ENCODE assay signal across 21 mouse cellular contexts in the genomic region with DNA sequence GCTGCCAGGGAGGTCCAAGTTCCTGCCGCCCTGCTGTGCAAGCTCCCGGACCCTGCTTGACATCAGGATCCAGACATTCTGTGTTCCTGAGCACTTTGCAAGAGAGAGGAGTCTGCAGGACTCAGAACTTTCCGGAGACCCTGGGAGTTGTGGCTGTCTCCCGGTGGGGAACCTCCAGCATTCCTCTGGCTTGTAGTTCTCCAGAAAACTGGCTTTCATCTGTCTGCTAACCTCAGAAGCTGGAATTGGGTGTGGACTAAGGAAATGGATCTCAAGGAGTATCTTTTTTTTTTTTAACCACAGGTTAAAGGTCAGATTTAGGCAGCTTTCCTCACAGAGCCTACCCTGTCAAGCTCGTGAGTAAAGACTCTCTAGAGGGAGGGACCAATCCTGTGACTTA.
DNase-seq lines count a peak whose midpoint lies in the region; ATAC-seq and TF ChIP-seq lines count a peak whose summit lies in the region.
"Had no signal": no experiment of that assay in that cellular context is flagged by ENCODE, and none has a peak within 500 bp of the region (broad histone marks: within the 10 kb centered on the region; RNA-seq: fewer than 3 reads in every experiment).

No protein-coding gene starts in this region.

- H3K4me1 ChIP-seq in midbrain, embryonic 10.5 days = peaks cover 32% of the 10 kb centered on the region
- H3K4me1 ChIP-seq in midbrain, embryonic 16.5 days (ENCODE audit: control insufficient read depth, insufficient read depth, low read length) = peaks cover 13% of the 10 kb centered on the region
- H3K4me1 ChIP-seq in ES-E14 (ENCODE audit: control insufficient read depth in 2 of 2, insufficient read depth in 2 of 2, low read length in 2 of 2, poor library complexity in 1 of 2) = peaks cover 8 to 19% of the 10 kb centered on the region in 2 experiments
- peaks cover 38% of the 10 kb centered on the region for H3K4me1 ChIP-seq in embryonic facial prominence, embryonic 10.5 days

- intact Hi-C loops in gastrocnemius, adult 2 months (cut with DNase I) = no loop called here

- no peak for ATAC-seq in midbrain, embryonic 16.5 days
- ATAC-seq: forebrain, embryonic 16.5 days; Patski had no signal

- no peak for DNase-seq in gastrocnemius, adult 2 months
- no peak for DNase-seq in gastrocnemius, postnatal 4 days (ENCODE audit: low spot score in 2 of 2)
- DNase-seq in midbrain, embryonic 10.5 days (ENCODE audit: low spot score) = no peak
- no peak for DNase-seq in ES-E14 (ENCODE audit: low read depth, low spot score)
- DNase-seq in embryonic facial prominence, embryonic 10.5 days (ENCODE audit: low spot score) = no peak
- DNase-seq in layer of hippocampus, adult 8-10 months (ENCODE audit: low spot score in 2 of 2) = no peak
- no peak for DNase-seq in layer of hippocampus, postnatal 14 days (ENCODE audit: low spot score in 2 of 2)
- DNase-seq: adrenal gland, adult 8-10 months; cerebellum, adult 11 months; cerebellum, adult 8-10 months; cerebellum, postnatal 14 days; gastrocnemius, postnatal 25 days; heart, adult 11 months; heart, postnatal 10 days; kidney, adult 18-20 months had no signal

- H3K4me3 ChIP-seq in gastrocnemius, adult 2 months = peak overlapping the region; percentile 41
- H3K4me3 ChIP-seq in midbrain, embryonic 10.5 days = no peak overlapping the region
- no peak overlapping the region for H3K4me3 ChIP-seq in midbrain, embryonic 16.5 days (ENCODE audit: low read depth, low read length)
- no peak overlapping the region for H3K4me3 ChIP-seq in ES-E14 (ENCODE audit: insufficient read depth in 1 of 2, low read depth in 1 of 2, low read length in 2 of 2, poor library complexity in 1 of 2, severe bottlenecking in 1 of 2)
- no peak overlapping the region for H3K4me3 ChIP-seq in embryonic facial prominence, embryonic 10.5 days
- H3K4me3 ChIP-seq: embryonic facial prominence, embryonic 12.5 days; forebrain, embryonic 12.5 days; hindbrain, embryonic 15.5 days had no signal

- no peak for TF ChIP-seq CTCF in gastrocnemius, adult 2 months (IDR thresholded peaks at IDR 0.05)

- no peaks in the 10 kb centered on the region for H3K9me3 ChIP-seq in midbrain, embryonic 10.5 days (replicated peaks)
- no peaks in the 10 kb centered on the region for H3K9me3 ChIP-seq in midbrain, embryonic 16.5 days (replicated peaks; ENCODE audit: control insufficient read depth, low read length, poor library complexity, severe bottlenecking)
- H3K9me3 ChIP-seq in ES-E14 (ENCODE audit: control insufficient read depth, insufficient read depth, low read depth, low read length) = no peaks in the 10 kb centered on the region
- H3K9me3 ChIP-seq in embryonic facial prominence, embryonic 10.5 days = no peaks in the 10 kb centered on the region
- H3K9me3 ChIP-seq: embryonic facial prominence, embryonic 12.5 days; forebrain, embryonic 12.5 days; hindbrain, embryonic 15.5 days had no signal

- H3K36me3 ChIP-seq in midbrain, embryonic 10.5 days = no peaks in the 10 kb centered on the region
- no peaks in the 10 kb centered on the region for H3K36me3 ChIP-seq in midbrain, embryonic 16.5 days (ENCODE audit: control insufficient read depth, insufficient read depth, low read length)
- H3K36me3 ChIP-seq in ES-E14 (ENCODE audit: control insufficient read depth, insufficient read depth, low read length, poor library complexity, severe bottlenecking) = no peaks in the 10 kb centered on the region
- H3K36me3 ChIP-seq in embryonic facial prominence, embryonic 10.5 days (replicated peaks) = no peaks in the 10 kb centered on the region
- H3K36me3 ChIP-seq: embryonic facial prominence, embryonic 12.5 days; forebrain, embryonic 12.5 days; hindbrain, embryonic 15.5 days had no signal

- in situ Hi-C loops in ES-E14 (cut with MboI; ENCODE audit: low sequenced_read_pairs in 2 of 2, unreplicated experiment in 2 of 2) = no loop called here

- H3K27me3 ChIP-seq in midbrain, embryonic 10.5 days (ENCODE audit: low read depth, poor library complexity, severe bottlenecking) = peaks cover 18% of the 10 kb centered on the region
- H3K27me3 ChIP-seq in midbrain, embryonic 16.5 days (ENCODE audit: control insufficient read depth, insufficient read depth, low read depth, low read length) = no peaks in the 10 kb centered on the region
- H3K27me3 ChIP-seq in embryonic facial prominence, embryonic 10.5 days (replicated peaks; ENCODE audit: low read depth, poor library complexity, severe bottlenecking) = peaks cover 7% of the 10 kb centered on the region; the same call in 1 of the 2 replicates
- H3K27me3 ChIP-seq: embryonic facial prominence, embryonic 12.5 days; Patski had no signal

- no peak overlapping the region for H3K4me2 ChIP-seq in midbrain, embryonic 16.5 days (ENCODE audit: low read length)
- H3K4me2 ChIP-seq: embryonic facial prominence, embryonic 12.5 days; forebrain, embryonic 12.5 days; hindbrain, embryonic 15.5 days had no signal

- 35% methylated on average over 5 of the region's 5 CpGs for WGBS in midbrain, embryonic 10.5 days
- WGBS in midbrain, embryonic 16.5 days = 42% methylated on average over 5 of the region's 5 CpGs
- WGBS in embryonic facial prominence, embryonic 10.5 days = 25% methylated on average over 5 of the region's 5 CpGs

- no peak overlapping the region for H3K9ac ChIP-seq in midbrain, embryonic 16.5 days (ENCODE audit: low read depth, low read length)
- no peak overlapping the region for H3K9ac ChIP-seq in ES-E14 (ENCODE audit: insufficient read depth, low read depth, low read length, poor library complexity, severe bottlenecking)
- H3K9ac ChIP-seq: embryonic facial prominence, embryonic 12.5 days; forebrain, embryonic 12.5 days; hindbrain, embryonic 15.5 days had no signal

- H3K27ac ChIP-seq in gastrocnemius, adult 2 months = peak overlapping the region; percentile 72
- 0 out of 2 replicates have a peak overlapping the region, but pooled peaks have one; percentile 14 for H3K27ac ChIP-seq in midbrain, embryonic 10.5 days (replicated peaks)
- no peak overlapping the region for H3K27ac ChIP-seq in midbrain, embryonic 16.5 days (ENCODE audit: low read length)
- H3K27ac ChIP-seq in ES-E14 (ENCODE audit: insufficient read depth, low read depth, low read length, poor library complexity, severe bottlenecking) = no peak overlapping the region
- H3K27ac ChIP-seq in embryonic facial prominence, embryonic 10.5 days (replicated peaks) = peak overlapping the region; percentile 48; the same call in 1 of the 2 replicates
- H3K27ac ChIP-seq: embryonic facial prominence, embryonic 12.5 days; forebrain, embryonic 12.5 days; hindbrain, embryonic 15.5 days had no signal

TF ChIP-seq in ES-E14, 5 proteins besides CTCF, POLR2A, EP300 and RAD21:
- TF ChIP-seq ZNF384 (IDR thresholded peaks at IDR 0.05; ENCODE audit: low read depth, low read length) = peak; percentile 33; the same call in 1 of the 2 replicates
- no peak for TF ChIP-seq MAFK (IDR thresholded peaks at IDR 0.05; ENCODE audit: insufficient read depth, low read depth, low read length)
TF ChIP-seq in ES-E14: peak in this region for 1.

Comparison
In these comparisons a context has a peak if more than half of its experiments do, and no peak if none do; other contexts are left out.
1. H3K27ac ChIP-seq: peak in gastrocnemius, adult 2 months (single experiment), midbrain, embryonic 10.5 days (single experiment) and embryonic facial prominence, embryonic 10.5 days (single experiment); none in midbrain, embryonic 16.5 days (single experiment) and ES-E14 (single experiment).